Mouse (Mus musculus) heart, postnatal 10 days (tissue): ENCODE results near the gene Pa2g4. TPM values are rescaled to one million over a fixed set of nuclear protein-coding genes. Genes with fewer than 3 reads are reported as not detected.
"Not testable (repeated sequence)": the region's sequence is repeated elsewhere in the genome, so short reads cannot be mapped to it uniquely, and the experiment has no call there.

Source experiments
- DNase-seq, 2 experiments: peaks; one replicate each; pipeline ENCODE4 v3.0.0; 2021
- intact Hi-C: fragments of 180-260 bp; cut with DNase I; formaldehyde crosslinking; loops from one replicate; pipeline ENCODE4 v1.15.1; 2025
- total RNA-seq, 2 experiments: library from RNA; stranded (reverse); gene quantifications; 2 replicates each; pipeline ENCODE4 v1.2.3; 2021

Gene Pa2g4
- 10 to 100 TPM; 60.0 to 64.4 TPM for total RNA-seq

DNA sequence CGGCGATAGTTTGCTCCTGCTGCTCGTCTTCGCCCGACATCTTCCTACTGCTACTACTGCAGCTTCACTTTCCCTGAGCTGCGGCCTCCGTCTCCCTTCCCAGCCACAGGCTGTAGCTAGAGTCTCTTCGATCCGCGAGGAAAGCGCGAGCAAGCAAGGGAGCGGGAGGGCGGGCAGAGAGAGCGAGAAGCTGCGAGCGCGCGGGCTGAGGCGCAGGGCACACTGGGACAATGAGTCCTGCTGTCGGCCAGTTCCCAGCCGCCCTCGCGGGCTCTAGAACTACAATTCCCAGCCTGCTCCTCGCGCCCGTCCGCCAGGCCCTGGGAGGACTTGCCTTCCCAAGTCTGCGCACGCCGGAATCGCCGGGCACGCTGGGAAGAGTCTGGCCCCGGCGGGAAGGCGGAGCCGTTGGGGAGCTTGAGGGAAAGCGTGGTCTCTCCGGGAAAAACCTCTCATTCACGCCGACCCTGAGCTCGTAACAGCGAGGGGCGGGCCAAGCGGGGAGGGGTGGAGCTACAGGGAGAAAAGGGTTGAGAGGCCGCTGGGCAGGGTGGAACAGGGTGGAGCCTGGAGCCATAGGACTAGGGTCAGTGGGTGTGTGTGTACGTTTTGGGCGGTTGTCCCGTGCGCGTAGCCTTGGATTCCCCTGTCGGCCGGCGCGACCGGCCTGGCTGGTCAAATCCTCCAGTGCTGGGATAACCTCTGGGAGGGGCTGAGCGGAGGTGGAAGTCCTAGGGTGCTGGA is at the start of gene Pa2g4:
TSS of gene Pa2g4 (minus strand) at position 200 of the 744 bp plus-strand sequence.
- DNase-seq, result peak; percentile 99
- intact Hi-C loops, result loop anchor here (5.0 kb wide), 3 partner anchors 46 to 106 kb away; partner anchors contain the start of genes Rps26 and Suox

DNA sequence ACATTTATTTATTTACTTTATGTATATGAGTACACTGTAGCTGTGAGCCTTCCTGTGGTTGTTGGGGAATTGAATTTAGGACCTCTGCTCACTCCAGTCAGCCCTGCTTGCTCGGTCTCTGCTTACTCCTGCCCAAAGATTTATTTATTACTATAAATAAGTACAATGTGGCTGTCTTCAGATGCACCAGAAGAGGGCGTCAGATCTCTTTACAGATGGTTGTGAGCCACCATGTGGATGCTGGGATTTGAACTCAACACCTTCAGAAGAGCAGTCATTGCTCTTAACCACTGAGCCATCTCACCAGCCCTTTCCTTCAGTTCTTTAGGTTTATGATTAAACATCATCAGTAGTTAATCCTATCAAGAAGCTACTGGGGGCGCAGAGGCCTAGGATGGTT is 49.1 kb upstream of the Pa2g4 start:
- intact Hi-C loops, result loop anchor here (5.0 kb wide), 2 partner anchors 48 to 57 kb away; partner anchors contain the start of genes Pa2g4 and Suox
- no peak for DNase-seq

- intact Hi-C loops, result loop anchor here (5.0 kb wide), 2 partner anchors 47 to 58 kb away; partner anchors contain the start of genes Pa2g4 and Suox
- DNase-seq, result not testable (repeated sequence)
These were observed 48.0 kb upstream of the Pa2g4 start for GRCm38 (mm10) chr10:128613820-128614219.

DNA sequence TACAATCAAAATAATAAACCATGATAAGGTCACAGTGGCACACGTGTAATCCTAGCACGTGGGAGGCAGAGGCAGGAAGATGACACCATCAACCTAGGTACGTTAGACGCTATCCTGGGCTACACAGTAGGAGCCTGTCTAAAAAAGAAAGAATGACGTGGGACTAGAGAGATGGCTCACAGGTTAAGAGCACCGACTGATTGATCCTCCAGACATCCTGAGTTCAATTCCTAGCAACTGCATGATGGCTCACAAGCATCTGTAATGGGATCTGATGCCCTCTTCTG is 47.3 kb upstream of the Pa2g4 start:
- intact Hi-C loops, result loop anchor here (5.0 kb wide), 2 partner anchors 46 to 59 kb away; partner anchors contain the start of genes Pa2g4 and Suox
- no peak for DNase-seq

DNA sequence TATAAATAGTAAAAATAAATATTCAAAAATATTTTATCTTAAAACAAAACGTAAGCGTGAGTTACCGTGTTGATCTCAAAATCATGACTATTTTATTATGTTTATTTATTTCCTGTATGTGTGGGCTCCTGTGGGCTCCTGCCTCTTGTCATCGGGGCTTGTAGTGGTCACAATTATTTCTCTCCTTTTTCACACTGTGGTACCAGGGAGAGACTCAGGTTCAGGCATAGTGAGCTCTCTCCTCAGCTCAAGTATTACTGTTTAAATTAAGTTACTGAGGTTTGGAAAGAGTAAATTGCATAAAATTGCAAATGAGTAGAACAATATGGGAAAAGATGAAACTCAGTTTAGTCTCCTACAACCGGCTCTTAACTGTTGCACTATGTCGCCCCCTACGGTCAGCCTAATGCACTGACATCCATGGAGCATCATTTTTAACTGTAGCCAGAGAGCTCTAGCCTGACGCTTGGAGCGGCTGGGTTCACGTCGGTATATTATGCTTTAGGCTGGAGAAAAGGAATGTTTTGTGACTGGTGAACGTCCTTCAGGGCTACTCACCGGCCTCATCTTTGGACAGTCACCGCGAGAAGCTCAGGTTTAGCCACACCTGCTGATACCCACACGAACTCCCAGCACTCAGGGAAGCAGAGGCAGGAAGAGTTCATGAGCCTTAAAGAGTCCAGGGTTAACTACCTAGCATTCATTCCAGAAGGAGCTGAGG is 46.8 kb upstream of the Pa2g4 start:
- peak; percentile 81 to 90 for DNase-seq
- intact Hi-C loops, result loop anchor here (5.0 kb wide), 2 partner anchors 45 to 60 kb away; partner anchors contain the start of genes Pa2g4 and Suox

- no peak for DNase-seq
- intact Hi-C loops, result no loop called here
These were observed 40.7 kb upstream of the Pa2g4 start for GRCm38 (mm10) chr10:128606483-128606882.

- intact Hi-C loops, result no loop called here
- DNase-seq, result no peak
These were observed 36.8 kb upstream of the Pa2g4 start for GRCm38 (mm10) chr10:128602470-128603128.

DNA sequence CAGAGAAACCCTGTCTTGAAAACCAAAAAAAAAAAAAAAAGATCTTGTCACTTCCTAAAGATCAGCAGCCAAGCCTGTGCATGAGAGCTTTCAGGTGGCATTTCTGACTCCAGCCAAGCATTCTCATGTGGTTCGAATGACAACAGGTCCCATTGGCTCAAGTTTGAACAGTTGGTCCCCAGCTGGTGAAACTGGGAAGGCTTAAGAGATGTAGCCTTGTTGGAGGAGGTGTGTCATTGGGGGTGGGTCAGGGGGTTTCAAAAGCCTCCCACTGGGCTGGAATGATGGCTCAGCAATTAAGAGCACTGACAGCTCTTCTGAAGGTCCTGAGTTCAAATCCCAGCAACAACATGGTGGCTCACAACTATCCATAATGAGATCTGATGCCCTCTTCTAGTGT is 35.7 kb upstream of the Pa2g4 start:
- intact Hi-C loops, result no loop called here
- no peak for DNase-seq

DNA sequence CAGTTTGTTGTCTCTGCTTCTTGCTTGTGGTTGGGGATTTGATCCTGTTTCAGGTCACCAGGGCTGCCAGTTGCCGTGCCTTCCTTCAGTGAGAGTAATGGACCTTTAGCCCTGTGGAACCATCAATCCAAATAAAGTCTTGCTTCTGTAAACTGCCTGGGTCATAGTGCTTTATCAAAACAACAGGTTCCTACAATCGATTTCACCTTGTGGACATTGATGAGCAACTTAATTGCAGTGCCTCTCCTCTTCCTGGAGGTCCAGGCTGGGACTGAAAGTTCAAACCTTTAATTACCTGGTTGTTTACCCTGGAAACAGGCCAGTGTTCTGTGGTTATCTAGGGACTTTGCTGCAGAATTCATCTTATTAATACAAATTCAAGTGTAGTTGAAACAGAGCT is 32.7 kb upstream of the Pa2g4 start:
- intact Hi-C loops, result no loop called here
- no peak for DNase-seq

- DNase-seq, result no peak
- intact Hi-C loops, result loop anchor here (5.0 kb wide), 1 partner anchor 35 kb away; no protein-coding TSS in a partner anchor
These were observed 27.0 kb upstream of the Pa2g4 start for GRCm38 (mm10) chr10:128592797-128593196.

- intact Hi-C loops, result loop anchor here (5.0 kb wide), 1 partner anchor 34 kb away; no protein-coding TSS in a partner anchor
- no peak for DNase-seq
These were observed 25.6 kb upstream of the Pa2g4 start for GRCm38 (mm10) chr10:128591436-128591835.

GRCm38 (mm10) chr10:128590193-128590690 is 24.5 kb upstream of the Pa2g4 start:
- intact Hi-C loops, result loop anchor here (5.0 kb wide), 1 partner anchor 33 kb away; no protein-coding TSS in a partner anchor
- DNase-seq, result peak; percentile 52 to 67

GRCm38 (mm10) chr10:128589464-128590192 is 23.8 kb upstream of the Pa2g4 start, which contains the start of gene Erbb3:
Erbb3 (minus strand) TSS chr10:128589652.
- peak; percentile 38 to 47 for DNase-seq
- intact Hi-C loops, result loop anchor here (5.0 kb wide), 1 partner anchor 32 kb away; no protein-coding TSS in a partner anchor

- no peak for DNase-seq
- intact Hi-C loops, result no loop called here
These were observed 23.1 kb upstream of the Pa2g4 start for GRCm38 (mm10) chr10:128588775-128589463.

GRCm38 (mm10) chr10:128588136-128588535 is 22.3 kb upstream of the Pa2g4 start:
- DNase-seq, result no peak
- intact Hi-C loops, result no loop called here

- intact Hi-C loops, result no loop called here
- DNase-seq, result no peak
These were observed 21.9 kb upstream of the Pa2g4 start for GRCm38 (mm10) chr10:128587697-128588096.

- no peak for DNase-seq
- intact Hi-C loops, result no loop called here
These were observed 21.3 kb upstream of the Pa2g4 start for GRCm38 (mm10) chr10:128587120-128587519.

GRCm38 (mm10) chr10:128586546-128586945 is 20.8 kb upstream of the Pa2g4 start:
- intact Hi-C loops, result no loop called here
- DNase-seq, result no peak

DNA sequence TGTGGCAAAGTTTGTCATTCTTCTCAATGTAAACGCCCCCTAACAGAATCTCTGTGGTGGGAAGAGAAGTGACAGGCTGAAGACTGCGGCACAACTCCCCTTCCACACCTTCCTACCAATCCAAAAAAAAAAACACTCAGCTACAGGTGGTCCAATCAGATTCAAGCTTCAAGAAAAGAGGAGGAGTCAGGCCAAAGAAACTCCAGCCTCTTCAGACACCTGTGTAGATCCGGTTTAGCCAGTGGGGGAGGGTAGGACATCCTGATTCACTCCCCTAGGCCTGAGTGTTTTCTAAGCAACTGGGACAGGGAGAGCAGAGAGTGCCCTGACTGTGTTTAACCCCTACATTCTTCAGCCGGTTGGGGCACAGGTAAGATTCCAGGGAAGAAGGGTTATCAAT is 18.6 kb upstream of the Pa2g4 start:
- DNase-seq, result no peak
- intact Hi-C loops, result no loop called here
